8 mouse cellular contexts compared by ENCODE assay signal in genomic region chr11:75630645-75631229, GRCm38 (mm10). TPM values are rescaled to one million over a fixed set of nuclear protein-coding genes. Genes with fewer than 3 reads are reported as not detected.
A peak's percentile ranks its signal among the peaks of the same experiment; 100 is the strongest.
DNase-seq lines count a peak whose midpoint lies in the region; ATAC-seq and TF ChIP-seq lines count a peak whose summit lies in the region.

Gene Inpp5k (plus strand): TSS chr11:75630988.

- no peaks in the 10 kb centered on the region for H3K27me3 ChIP-seq in E14TG2a.4 (ENCODE audit: insufficient read depth, low read length)
- no peaks in the 10 kb centered on the region for H3K27me3 ChIP-seq in forebrain, embryonic 12.5 days
- H3K27me3 ChIP-seq in heart, postnatal 0 days (ENCODE audit: control insufficient read depth, insufficient read depth, low read length): no peaks in the 10 kb centered on the region
- H3K27me3 ChIP-seq in liver, embryonic 16.5 days (ENCODE audit: control insufficient read depth, insufficient read depth, low read depth, low read length): no peaks in the 10 kb centered on the region
- H3K27me3 ChIP-seq in neural tube, embryonic 13.5 days: no peaks in the 10 kb centered on the region
- H3K27me3 ChIP-seq in testis, adult 2 months (ENCODE audit: control insufficient read depth, insufficient read depth, low read length): no peaks in the 10 kb centered on the region

- H3K36me3 ChIP-seq in E14TG2a.4 (ENCODE audit: insufficient read depth, low read length): peaks cover 72% of the 10 kb centered on the region
- peaks cover 26% of the 10 kb centered on the region for H3K36me3 ChIP-seq in forebrain, embryonic 12.5 days (replicated peaks)
- peaks cover 54% of the 10 kb centered on the region for H3K36me3 ChIP-seq in heart, postnatal 0 days (replicated peaks; ENCODE audit: control insufficient read depth, insufficient read depth, low read length)
- peaks cover 4% of the 10 kb centered on the region; the same call in 1 of the 2 replicates for H3K36me3 ChIP-seq in liver, embryonic 16.5 days (ENCODE audit: control insufficient read depth, insufficient read depth)
- peaks cover 52% of the 10 kb centered on the region for H3K36me3 ChIP-seq in neural tube, embryonic 13.5 days
- H3K36me3 ChIP-seq in testis, adult 2 months (ENCODE audit: control insufficient read depth, insufficient read depth, low read length): peaks cover 2% of the 10 kb centered on the region

- H3K9me3 ChIP-seq in E14TG2a.4 (ENCODE audit: low read length): no peaks in the 10 kb centered on the region
- no peaks in the 10 kb centered on the region for H3K9me3 ChIP-seq in forebrain, embryonic 12.5 days
- no peaks in the 10 kb centered on the region for H3K9me3 ChIP-seq in heart, postnatal 0 days (replicated peaks; ENCODE audit: control insufficient read depth, low read length)
- H3K9me3 ChIP-seq in liver, embryonic 16.5 days (replicated peaks; ENCODE audit: control insufficient read depth, low read length): no peaks in the 10 kb centered on the region
- no peaks in the 10 kb centered on the region for H3K9me3 ChIP-seq in neural tube, embryonic 13.5 days

- TF ChIP-seq POLR2A in testis, adult 2 months (IDR thresholded peaks at IDR 0.05; ENCODE audit: control insufficient read depth, low read depth, low read length): peak; percentile 96

- no peak for TF ChIP-seq CTCF in E14TG2a.4 (conservative IDR thresholded peaks at IDR 0.05; ENCODE audit: low read length)
- TF ChIP-seq CTCF in heart, postnatal 0 days (IDR thresholded peaks at IDR 0.05; ENCODE audit: low read depth): no peak
- TF ChIP-seq CTCF in testis, adult 2 months (IDR thresholded peaks at IDR 0.05; ENCODE audit: control insufficient read depth, insufficient read depth, insufficient replicate concordance, low read depth, low read length): no peak

- peaks cover 76% of the 10 kb centered on the region for H3K4me1 ChIP-seq in E14TG2a.4 (replicated peaks; ENCODE audit: low read depth, low read length)
- H3K4me1 ChIP-seq in forebrain, embryonic 12.5 days: peaks cover 24% of the 10 kb centered on the region
- peaks cover 14% of the 10 kb centered on the region for H3K4me1 ChIP-seq in heart, postnatal 0 days (ENCODE audit: control insufficient read depth, insufficient read depth)
- H3K4me1 ChIP-seq in liver, embryonic 16.5 days (ENCODE audit: control insufficient read depth, low read depth, low read length): peaks cover 18% of the 10 kb centered on the region
- peaks cover 25% of the 10 kb centered on the region for H3K4me1 ChIP-seq in neural tube, embryonic 13.5 days (replicated peaks)
- peaks cover 3% of the 10 kb centered on the region for H3K4me1 ChIP-seq in testis, adult 2 months (ENCODE audit: control insufficient read depth, insufficient read depth, low read length)

- H3K27ac ChIP-seq in forebrain, embryonic 12.5 days: peak within 1 kb of the TSS; percentile 68
- peak within 1 kb of the TSS; percentile 85 for H3K27ac ChIP-seq in heart, postnatal 0 days (ENCODE audit: low read depth)
- peak within 1 kb of the TSS; percentile 77 for H3K27ac ChIP-seq in liver, embryonic 16.5 days (ENCODE audit: low read length)
- H3K27ac ChIP-seq in neural tube, embryonic 13.5 days (replicated peaks): peak within 1 kb of the TSS; percentile 83
- peak within 1 kb of the TSS; percentile 98 for H3K27ac ChIP-seq in testis, adult 2 months (ENCODE audit: control insufficient read depth, insufficient read depth, low read depth, low read length)

- DNase-seq in c-Kit-positive CD71-positive TER-119-positive erythroid progenitor cells, embryonic 14.5 days (ENCODE audit: low spot score): peak; percentile 99
- peak; percentile 98 for DNase-seq in heart, postnatal 0 days (ENCODE audit: low spot score)
- DNase-seq in kidney, postnatal 4 days: peak; percentile 95 to 97

- peak; percentile 100 for ATAC-seq in forebrain, embryonic 12.5 days (ENCODE audit: low FRiP score)
- ATAC-seq in heart, postnatal 0 days (ENCODE audit: insufficient read depth, low read depth): peak; percentile 99
- peak; percentile 100 for ATAC-seq in liver, embryonic 16.5 days (ENCODE audit: low read depth)
- peak; percentile 99 for ATAC-seq in neural tube, embryonic 13.5 days (ENCODE audit: low read depth)

- H3K9ac ChIP-seq in forebrain, embryonic 12.5 days: peak within 1 kb of the TSS; percentile 79
- peak within 1 kb of the TSS; percentile 73 for H3K9ac ChIP-seq in heart, postnatal 0 days (replicated peaks; ENCODE audit: low read depth, low read length)
- H3K9ac ChIP-seq in liver, embryonic 16.5 days (ENCODE audit: low read depth, low read length): peak within 1 kb of the TSS; percentile 80
- peak within 1 kb of the TSS; percentile 84 for H3K9ac ChIP-seq in neural tube, embryonic 13.5 days

- peak within 1 kb of the TSS; percentile 86 for H3K4me2 ChIP-seq in forebrain, embryonic 12.5 days
- H3K4me2 ChIP-seq in heart, postnatal 0 days (ENCODE audit: low read depth, low read length): peak within 1 kb of the TSS; percentile 84
- peak within 1 kb of the TSS; percentile 92 for H3K4me2 ChIP-seq in liver, embryonic 16.5 days (ENCODE audit: low read depth, low read length)
- H3K4me2 ChIP-seq in neural tube, embryonic 13.5 days: peak within 1 kb of the TSS; percentile 88

- TF ChIP-seq EP300 in heart, postnatal 0 days (IDR thresholded peaks at IDR 0.05; ENCODE audit: low read depth): no peak; the same call in 1 of the 2 replicates

- WGBS in forebrain, embryonic 12.5 days: under 1% methylated on average over 53 of the region's 53 CpGs
- under 1% methylated on average over 53 of the region's 53 CpGs for WGBS in heart, postnatal 0 days
- WGBS in liver, embryonic 16.5 days (ENCODE audit: insufficient replicate concordance): under 1% methylated on average over 53 of the region's 53 CpGs
- WGBS in neural tube, embryonic 13.5 days: under 1% methylated on average over 53 of the region's 53 CpGs

- peak within 1 kb of the TSS; percentile 91 for H3K4me3 ChIP-seq in E14TG2a.4 (replicated peaks; ENCODE audit: low read length)
- H3K4me3 ChIP-seq in forebrain, embryonic 12.5 days (replicated peaks): peak within 1 kb of the TSS; percentile 73
- peak within 1 kb of the TSS; percentile 70 for H3K4me3 ChIP-seq in heart, postnatal 0 days (ENCODE audit: low read depth, low read length)
- peak within 1 kb of the TSS; percentile 78 for H3K4me3 ChIP-seq in liver, embryonic 16.5 days (ENCODE audit: low read depth, low read length)
- H3K4me3 ChIP-seq in neural tube, embryonic 13.5 days: peak within 1 kb of the TSS; percentile 82
- H3K4me3 ChIP-seq in testis, adult 2 months (ENCODE audit: control insufficient read depth, low read depth, low read length): peak within 1 kb of the TSS; percentile 92

RNA-seq across cellular contexts. Expression of gene Inpp5k, which starts in this region (rescaled TPM):
- 21.5 and 25.4 TPM in 2 replicates for polyA plus RNA-seq in forebrain, embryonic 12.5 days (2016; fragmentation: Nextera tagmentation; extraction: Ambion mirVana)
- 55.9 and 64.6 TPM in 2 replicates for total RNA-seq in heart, postnatal 0 days (2014; rRNA removed; ENCODE audit: low replicate concordance)
- polyA plus RNA-seq in heart, postnatal 0 days (2015; fragmentation: Nextera tagmentation; extraction: Ambion mirVana): 28.7 and 29.2 TPM in 2 replicates
- 15.8 and 17.9 TPM in 2 replicates for polyA plus RNA-seq in liver, embryonic 16.5 days (2015; fragmentation: Nextera tagmentation; extraction: Ambion mirVana)
- 39.9 and 42.8 TPM in 2 replicates for polyA plus RNA-seq in neural tube, embryonic 13.5 days (2015; fragmentation: Nextera tagmentation; extraction: Ambion mirVana)
- 121 and 128 TPM in 2 replicates for polyA plus RNA-seq in testis, adult 2 months (2012; rRNA removed)

Comparison
In these comparisons a context has a peak if more than half of its experiments do, and no peak if none do; other contexts are left out.
1. Peak in every context shown above with its lines: DNase-seq, ATAC-seq, H3K4me3 ChIP-seq and H3K27ac ChIP-seq.